Mouse (Mus musculus) stomach, postnatal 0 days (tissue): ENCODE data around the gene Raph1.
A peak's percentile ranks its signal among the peaks of the same experiment; 100 is the strongest.

Experiments used
- CTCF ChIP-seq: IDR thresholded peaks from 2 replicates; pipeline ENCODE4 v1.5.1; 2016; ENCODE audit warnings: antibody characterized with exemption, low read depth, mild to moderate bottlenecking, moderate library complexity
- EP300 ChIP-seq: optimal IDR thresholded peaks from 2 replicates; pipeline ENCODE3; 2016; ENCODE audit warnings: antibody characterized with exemption

- TF ChIP-seq CTCF (peak; percentile 70), EP300 (no peak)
Measured at GRCm38 (mm10) chr1:60565270-60565920, 1.5 kb downstream of the Raph1 start.
